Mouse (Mus musculus) liver, embryonic 11.5 days (tissue): ENCODE measurements around the gene Kazn. TPM values are rescaled to one million over a fixed set of nuclear protein-coding genes. Genes with fewer than 3 reads are reported as not detected.

ENCODE experiments used
- ATAC-seq: fragments of 200-750 bp; cut with Nextera tagmentation; replicated peaks from 2 replicates; pipeline ENCODE4 v1.8.0; 2017; ENCODE audit warnings: moderate number of reproducible peaks, mild to moderate bottlenecking, moderate TSS enrichment, moderate library complexity; ENCODE audit not compliant: low FRiP score
- DNase-seq: peaks from one replicate; pipeline ENCODE4 v3.0.0-alpha.2; 2017; ENCODE audit warnings: low spot score
- H3K27ac ChIP-seq: fragments of 300-500 bp; sonication (generic); 2 replicates; pipeline ENCODE4 v1.5.1; 2014; ENCODE audit warnings: mild to moderate bottlenecking, low read depth, low read length, control low read depth
- H3K27me3 ChIP-seq: fragments of 300-500 bp; sonication (generic); replicated peaks from 2 replicates; pipeline ENCODE4 v1.6.1; 2014; ENCODE audit warnings: low read length, mixed read lengths; ENCODE audit not compliant: control insufficient read depth, insufficient read depth
- H3K36me3 ChIP-seq: fragments of 300-500 bp; sonication (generic); 2 replicates; pipeline ENCODE4 v1.6.1; 2014; ENCODE audit warnings: mild to moderate bottlenecking, low read length, moderate library complexity, mixed read lengths; ENCODE audit not compliant: control insufficient read depth, insufficient read depth
- H3K4me1 ChIP-seq: fragments of 300-500 bp; sonication (generic); replicated peaks from 2 replicates; pipeline ENCODE4 v1.6.1; 2014; ENCODE audit warnings: low read length, mixed read lengths; ENCODE audit not compliant: control insufficient read depth, insufficient read depth
- H3K4me2 ChIP-seq: fragments of 300-500 bp; sonication (generic); 2 replicates; pipeline ENCODE4 v1.6.1; 2014; ENCODE audit warnings: mild to moderate bottlenecking, control low read depth, moderate library complexity
- H3K4me3 ChIP-seq: fragments of 300-500 bp; sonication (generic); 2 replicates; pipeline ENCODE4 v1.5.1; 2014; ENCODE audit warnings: low read depth, low read length, control low read depth
- H3K9ac ChIP-seq: fragments of 300-500 bp; sonication (generic); 2 replicates; pipeline ENCODE4 v1.6.1; 2014; ENCODE audit warnings: low read depth, low read length, control low read depth
- H3K9me3 ChIP-seq: fragments of 300-500 bp; sonication (generic); 2 replicates; pipeline ENCODE4 v1.6.1; 2016; ENCODE audit warnings: low read length, inconsistent platforms, mixed read lengths; ENCODE audit not compliant: control insufficient read depth
- WGBS: fragments of 180-500 bp; shearing (Covaris S2); extraction: QIAGEN DNeasy Blood & Tissue Kit; methylation state at CpG from one replicate; pipeline ENCODE4 v1.1.7; 2014; 5-methylcytosine and 5-hydroxymethylcytosine counted together
- polyA plus RNA-seq: library from polyadenylated mRNA; unstranded; fragments of >200 nt; fragmentation: Nextera tagmentation; extraction: Ambion mirVana; gene quantifications from 2 replicates; pipeline ENCODE4 v1.2.1, GENCODE M21; 2014

Kazn gene
- polyA plus RNA-seq, 1 experiment from 2014 or later, result 4.4 TPM

- Histone ChIP-seq H3K9ac (no peak overlapping the region), H3K4me1 (peaks cover 23% of the 10 kb centered on the region), H3K4me2 (no peak overlapping the region), H3K27me3 (peaks cover 5% of the 10 kb centered on the region), H3K9me3 (no peaks in the 10 kb centered on the region), H3K27ac (no peak overlapping the region), H3K4me3 (no peak overlapping the region), H3K36me3 (no peaks in the 10 kb centered on the region)
- DNase-seq (no peak), ATAC-seq (no peak)
- WGBS, result 33% methylated on average over 1 of the region's 1 CpGs
Measured at GRCm38 (mm10) chr4:142076883-142077282, 162.3 kb downstream of the Kazn start.

GRCm38 (mm10) chr4:142075931-142076330, 163.3 kb downstream of the Kazn start:
- Histone ChIP-seq H3K4me1 (peaks cover 25% of the 10 kb centered on the region), H3K27ac (no peak overlapping the region), H3K36me3 (no peaks in the 10 kb centered on the region), H3K4me3 (no peak overlapping the region), H3K9me3 (no peaks in the 10 kb centered on the region), H3K27me3 (peaks cover 13% of the 10 kb centered on the region), H3K9ac (no peak overlapping the region), H3K4me2 (no peak overlapping the region)
- DNase-seq (no peak), ATAC-seq (no peak)
- 76% methylated on average over 11 of the region's 11 CpGs for WGBS

- Histone ChIP-seq H3K27ac (no peak overlapping the region), H3K4me3 (no peak overlapping the region), H3K4me1 (peaks cover 21% of the 10 kb centered on the region), H3K36me3 (no peaks in the 10 kb centered on the region), H3K9ac (no peak overlapping the region), H3K9me3 (no peaks in the 10 kb centered on the region), H3K4me2 (no peak overlapping the region), H3K27me3 (peaks cover 19% of the 10 kb centered on the region)
- WGBS, result 37% methylated on average over 13 of the region's 13 CpGs
- DNase-seq, result no peak
- ATAC-seq, result no peak
Measured at GRCm38 (mm10) chr4:142074060-142074732, 165.0 kb downstream of the Kazn start.

- no peak for DNase-seq
- no peak overlapping the region for H3K9ac ChIP-seq
- H3K36me3 ChIP-seq, result no peaks in the 10 kb centered on the region
- H3K4me2 ChIP-seq, result peak overlapping the region; percentile 15; the same call in 1 of the 2 replicates
- 15% methylated on average over 18 of the region's 18 CpGs for WGBS
- H3K4me1 ChIP-seq, result peaks cover 12% of the 10 kb centered on the region
- H3K27me3 ChIP-seq, result peaks cover 23% of the 10 kb centered on the region
- no peaks in the 10 kb centered on the region for H3K9me3 ChIP-seq
- H3K27ac ChIP-seq, result peak overlapping the region; percentile 45; the same call in 1 of the 2 replicates
- no peak overlapping the region for H3K4me3 ChIP-seq
- no peak for ATAC-seq
Measured at GRCm38 (mm10) chr4:142071243-142071991, 167.8 kb downstream of the Kazn start.

- Histone ChIP-seq H3K4me1 (peaks cover 17% of the 10 kb centered on the region), H3K36me3 (no peaks in the 10 kb centered on the region), H3K9ac (no peak overlapping the region), H3K4me3 (no peak overlapping the region), H3K27me3 (peaks cover 23% of the 10 kb centered on the region), H3K27ac (peak overlapping the region; percentile 45; the same call in 1 of the 2 replicates), H3K9me3 (no peaks in the 10 kb centered on the region), H3K4me2 (peak overlapping the region; percentile 15; the same call in 1 of the 2 replicates)
- no peak for ATAC-seq
- DNase-seq, result no peak
- 13% methylated on average over 8 of the region's 8 CpGs for WGBS
Measured at GRCm38 (mm10) chr4:142070840-142071239, 168.4 kb downstream of the Kazn start.

GRCm38 (mm10) chr4:142068899-142069812, 170.0 kb downstream of the Kazn start:
- 51% methylated on average over 18 of the region's 18 CpGs for WGBS

GRCm38 (mm10) chr4:142066576-142066975, 172.6 kb downstream of the Kazn start:
- DNase-seq, result no peak
- no peak overlapping the region for H3K9ac ChIP-seq
- H3K4me2 ChIP-seq, result no peak overlapping the region
- H3K36me3 ChIP-seq, result no peaks in the 10 kb centered on the region
- H3K4me3 ChIP-seq, result no peak overlapping the region
- ATAC-seq, result no peak
- H3K27me3 ChIP-seq, result peaks cover 15% of the 10 kb centered on the region
- H3K4me1 ChIP-seq, result peaks cover 23% of the 10 kb centered on the region
- WGBS, result 64% methylated on average over 4 of the region's 4 CpGs
- H3K9me3 ChIP-seq, result no peaks in the 10 kb centered on the region
- H3K27ac ChIP-seq, result no peak overlapping the region

More at GRCm38 (mm10) chr4:142068899-142069812, 170.0 kb downstream of the Kazn start:
- H3K4me1 ChIP-seq, result peaks cover 22% of the 10 kb centered on the region
- no peak overlapping the region for H3K4me2 ChIP-seq
- DNase-seq (no peak), ATAC-seq (no peak)
- no peak overlapping the region for H3K4me3 ChIP-seq
- H3K36me3 ChIP-seq, result no peaks in the 10 kb centered on the region
- H3K27me3 ChIP-seq, result peaks cover 23% of the 10 kb centered on the region
- H3K27ac ChIP-seq, result 0 out of 2 replicates have a peak overlapping the region, but pooled peaks have one; percentile 2
- H3K9me3 ChIP-seq, result no peaks in the 10 kb centered on the region
- no peak overlapping the region for H3K9ac ChIP-seq

GRCm38 (mm10) chr4:142065835-142066234, 173.4 kb downstream of the Kazn start:
- H3K4me1 ChIP-seq, result peaks cover 20% of the 10 kb centered on the region
- H3K9me3 ChIP-seq, result no peaks in the 10 kb centered on the region
- peaks cover 9% of the 10 kb centered on the region for H3K27me3 ChIP-seq
- ATAC-seq (peak; percentile 37; the same call in 1 of the 2 replicates), DNase-seq (no peak)
- no peaks in the 10 kb centered on the region for H3K36me3 ChIP-seq
- no peak overlapping the region for H3K9ac ChIP-seq
- no peak overlapping the region for H3K4me3 ChIP-seq
- H3K4me2 ChIP-seq, result 0 out of 2 replicates have a peak overlapping the region, but pooled peaks have one; percentile 18
- 50% methylated on average over 6 of the region's 6 CpGs for WGBS
- H3K27ac ChIP-seq, result no peak overlapping the region
